Mouse (Mus musculus) forebrain, postnatal 0 days (tissue): ENCODE data around the gene Rasgef1b. TPM values are rescaled to one million over a fixed set of nuclear protein-coding genes. Genes with fewer than 3 reads are reported as not detected.

Source experiments
- ATAC-seq: fragments of 200-750 bp; cut with Nextera tagmentation; 2 replicates; pipeline ENCODE4 v1.8.0; 2017; ENCODE audit warnings: mild to moderate bottlenecking, moderate library complexity
- DNase-seq: peaks from one replicate; pipeline ENCODE4 v3.0.0-alpha.2; 2015
- H3K27ac ChIP-seq: fragments of 300-500 bp; sonication (generic); 2 replicates; pipeline ENCODE4 v1.5.1; 2014; ENCODE audit warnings: low read depth, mild to moderate bottlenecking, antibody characterized with exemption, low read length, moderate library complexity, mixed read lengths
- H3K27me3 ChIP-seq: fragments of 300-500 bp; sonication (generic); 2 replicates; pipeline ENCODE4 v1.6.1; 2014; ENCODE audit warnings: mild to moderate bottlenecking, low read length, mixed read lengths; ENCODE audit not compliant: insufficient read depth
- H3K36me3 ChIP-seq: fragments of 300-500 bp; sonication (generic); 2 replicates; pipeline ENCODE4 v1.6.1; 2014; ENCODE audit warnings: mild to moderate bottlenecking, moderate library complexity; ENCODE audit not compliant: insufficient read depth
- H3K4me1 ChIP-seq: fragments of 300-500 bp; sonication (generic); 2 replicates; pipeline ENCODE4 v1.6.1; 2014; ENCODE audit warnings: antibody characterized with exemption; ENCODE audit not compliant: insufficient read depth
- H3K4me2 ChIP-seq: fragments of 300-500 bp; sonication (generic); 2 replicates; pipeline ENCODE4 v1.6.1; 2014; ENCODE audit warnings: low read depth, mild to moderate bottlenecking, moderate library complexity
- H3K4me3 ChIP-seq: fragments of 300-500 bp; sonication (generic); 2 replicates; pipeline ENCODE4 v1.5.1; 2014; ENCODE audit warnings: low read depth, low read length, mixed read lengths
- H3K9ac ChIP-seq: fragments of 300-500 bp; sonication (generic); 2 replicates; pipeline ENCODE4 v1.6.1; 2014; ENCODE audit warnings: mild to moderate bottlenecking
- H3K9me3 ChIP-seq: fragments of 300-500 bp; sonication (generic); 2 replicates; pipeline ENCODE4 v1.6.1; 2016; ENCODE audit warnings: low read length
- CTCF ChIP-seq: sonication (generic); IDR thresholded peaks from 2 replicates; pipeline ENCODE4 v1.5.1; 2016; ENCODE audit warnings: antibody characterized with exemption, control low read depth, low read depth
- WGBS: fragments of 180-500 bp; shearing (Covaris S2); extraction: QIAGEN DNeasy Blood & Tissue Kit; methylation state at CpG from one replicate; pipeline ENCODE4 v1.1.7; 2014; 5-methylcytosine and 5-hydroxymethylcytosine counted together
- polyA plus RNA-seq: library from polyadenylated mRNA; unstranded; fragments of >200 nt; fragmentation: Nextera tagmentation; extraction: Ambion mirVana; gene quantifications from 2 replicates; pipeline ENCODE4 v1.2.1, GENCODE M21; 2015
- total RNA-seq: library from RNA; depleted of rRNA; stranded (reverse); fragments of >200 nt; gene quantifications from 2 replicates; pipeline ENCODE4 v1.2.3, GENCODE M21; 2014

The Rasgef1b gene
- total and polyA plus RNA-seq, 2 experiments from 2014 or later = 49.6 to 51.0 TPM

DNA sequence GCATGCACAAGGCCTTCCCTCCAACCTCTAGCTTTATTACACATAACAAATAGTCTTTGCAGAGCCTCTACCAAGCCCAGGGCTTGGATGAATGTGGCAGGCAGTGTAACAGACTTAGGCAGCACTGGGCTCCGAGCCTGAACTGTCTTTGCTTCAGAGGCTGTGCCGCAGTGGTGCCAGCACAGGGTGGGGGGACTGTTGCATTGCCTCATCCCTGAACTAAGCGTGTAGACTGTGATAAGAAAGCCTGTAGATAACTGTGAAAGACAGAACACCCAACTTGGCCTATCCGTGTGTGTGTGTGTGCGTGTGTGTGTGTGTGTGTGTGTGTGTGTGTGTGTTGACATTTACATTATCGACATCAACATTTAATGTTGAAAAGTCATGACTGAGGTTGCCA lies 246.3 kb downstream of the Rasgef1b start:
- WGBS = 72% methylated on average over 6 of the region's 6 CpGs
- peak; percentile 36 for ATAC-seq
- Histone ChIP-seq H3K4me2 (no peak overlapping the region), H3K9ac (no peak overlapping the region), H3K27me3 (no peaks in the 10 kb centered on the region), H3K4me3 (no peak overlapping the region), H3K36me3 (no peaks in the 10 kb centered on the region), H3K4me1 (peaks cover 13% of the 10 kb centered on the region), H3K27ac (no peak overlapping the region), H3K9me3 (no peaks in the 10 kb centered on the region)
- TF ChIP-seq CTCF = no peak
- DNase-seq = peak; percentile 60

DNA sequence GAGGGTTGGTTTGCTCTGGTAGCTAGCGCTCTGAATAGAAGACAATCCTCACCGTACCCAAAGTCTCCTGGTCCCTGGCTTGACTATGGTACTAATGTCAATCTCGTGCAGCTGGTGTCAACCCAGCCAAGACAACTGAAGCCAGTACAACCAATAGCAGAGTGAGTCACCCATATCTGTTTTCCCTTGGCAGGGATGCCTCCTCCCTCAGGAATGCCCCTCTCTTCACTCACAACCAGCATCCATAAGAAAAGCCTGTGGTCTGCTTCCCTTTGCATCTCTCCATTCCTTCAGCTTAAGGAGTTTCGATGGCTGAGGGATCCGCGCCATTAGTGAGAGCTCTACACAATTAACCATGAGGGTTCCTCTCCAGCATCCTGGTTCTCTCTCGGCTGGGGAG lies 246.8 kb downstream of the Rasgef1b start:
- no peak for DNase-seq
- Histone ChIP-seq H3K4me2 (no peak overlapping the region), H3K27ac (no peak overlapping the region), H3K4me3 (no peak overlapping the region), H3K27me3 (no peaks in the 10 kb centered on the region), H3K36me3 (no peaks in the 10 kb centered on the region), H3K9ac (no peak overlapping the region), H3K9me3 (no peaks in the 10 kb centered on the region), H3K4me1 (peaks cover 11% of the 10 kb centered on the region)
- WGBS = 85% methylated on average over 7 of the region's 7 CpGs
- no peak for ATAC-seq
- no peak for TF ChIP-seq CTCF

DNA sequence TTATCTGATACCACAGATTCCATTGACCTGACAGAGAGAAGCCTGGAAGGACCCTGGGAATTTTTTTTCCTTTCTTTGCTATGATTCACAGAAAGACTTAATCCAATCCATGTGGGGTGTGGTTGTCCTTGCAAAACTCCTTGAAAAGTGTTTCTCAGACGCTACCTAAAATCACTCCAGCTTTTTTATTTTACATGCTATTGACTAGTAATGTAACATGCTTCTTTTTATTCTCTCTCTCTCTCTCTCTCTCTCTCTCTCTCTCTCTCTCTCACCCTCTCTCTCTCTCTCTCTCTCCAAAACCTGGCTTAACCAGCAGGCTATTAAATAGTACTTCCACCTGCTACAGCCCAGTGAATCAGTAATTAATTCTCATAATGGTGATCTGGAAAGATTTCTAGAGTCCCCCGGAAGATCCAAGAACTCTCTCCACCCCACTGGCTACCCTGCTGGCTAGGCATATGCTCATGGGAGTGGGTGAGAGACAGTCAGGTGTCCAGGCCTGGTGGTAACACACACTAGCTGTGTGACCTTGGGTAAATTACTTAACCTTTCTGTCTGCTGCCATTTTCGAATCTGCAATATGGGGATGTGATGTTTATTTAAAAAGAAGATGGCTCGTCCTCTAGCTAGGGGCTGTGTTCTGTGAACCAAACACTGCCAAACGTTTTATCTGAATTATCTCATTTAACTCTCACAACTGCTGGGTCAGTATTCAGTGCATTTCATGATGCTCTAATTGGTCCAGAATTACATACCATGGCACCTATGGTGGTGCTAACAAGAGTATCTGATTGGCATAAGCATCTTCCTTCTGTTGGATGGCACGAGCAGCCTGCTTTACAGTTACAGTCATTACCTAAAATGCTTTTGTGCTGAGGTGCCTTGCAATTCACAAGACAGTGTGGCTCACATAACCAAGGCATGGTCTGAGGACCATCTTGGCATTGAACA lies 248.5 kb downstream of the Rasgef1b start:
- Histone ChIP-seq H3K4me1 (peaks cover 8% of the 10 kb centered on the region), H3K27me3 (no peaks in the 10 kb centered on the region), H3K27ac (no peak overlapping the region), H3K4me2 (no peak overlapping the region), H3K4me3 (no peak overlapping the region), H3K9me3 (no peaks in the 10 kb centered on the region), H3K9ac (no peak overlapping the region), H3K36me3 (no peaks in the 10 kb centered on the region)
- DNase-seq (no peak), ATAC-seq (no peak)
- no peak for TF ChIP-seq CTCF
- WGBS = 35% methylated on average over 6 of the region's 6 CpGs

DNA sequence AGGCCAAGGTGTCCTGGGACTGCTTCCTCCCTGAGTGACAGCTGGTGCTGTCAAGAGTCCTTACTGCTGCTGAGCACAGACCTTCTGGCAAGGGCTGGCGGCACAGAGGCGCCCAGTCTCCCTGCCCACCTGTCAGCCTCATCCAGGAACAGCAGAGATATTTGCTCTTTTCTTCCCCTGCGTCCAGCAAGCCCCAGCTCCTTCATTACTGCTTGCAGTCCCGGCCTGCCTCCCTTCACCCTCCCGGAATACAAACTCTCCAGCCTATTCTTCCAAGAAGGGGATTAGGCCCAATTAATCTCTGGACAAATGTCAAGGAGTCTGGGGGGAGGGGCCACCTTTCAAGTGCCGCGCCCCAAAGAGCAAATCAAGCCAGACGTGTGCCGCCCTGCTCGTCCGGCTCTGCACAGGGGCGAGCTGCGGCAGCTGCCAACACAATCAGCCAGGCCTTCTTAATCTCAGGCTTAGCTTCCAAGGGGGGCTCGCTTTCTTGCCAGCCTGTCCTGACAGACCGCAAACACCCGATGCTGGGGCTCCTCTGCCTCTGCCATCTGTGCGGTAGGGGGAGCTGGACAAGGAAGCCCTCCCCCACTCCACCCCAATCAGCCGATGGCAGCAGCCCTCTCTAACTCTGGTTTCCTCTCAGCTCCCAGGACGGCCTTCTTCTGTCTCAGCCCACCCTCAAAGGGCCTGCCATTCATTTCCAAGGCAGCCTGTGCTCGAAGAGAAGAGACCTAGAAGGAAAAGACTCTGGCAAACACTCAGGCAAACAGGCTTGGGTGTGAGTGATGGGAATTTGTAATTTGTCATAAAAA lies 249.4 kb downstream of the Rasgef1b start:
- Histone ChIP-seq H3K27ac (peak overlapping the region; percentile 62), H3K9ac (no peak overlapping the region)

DNA sequence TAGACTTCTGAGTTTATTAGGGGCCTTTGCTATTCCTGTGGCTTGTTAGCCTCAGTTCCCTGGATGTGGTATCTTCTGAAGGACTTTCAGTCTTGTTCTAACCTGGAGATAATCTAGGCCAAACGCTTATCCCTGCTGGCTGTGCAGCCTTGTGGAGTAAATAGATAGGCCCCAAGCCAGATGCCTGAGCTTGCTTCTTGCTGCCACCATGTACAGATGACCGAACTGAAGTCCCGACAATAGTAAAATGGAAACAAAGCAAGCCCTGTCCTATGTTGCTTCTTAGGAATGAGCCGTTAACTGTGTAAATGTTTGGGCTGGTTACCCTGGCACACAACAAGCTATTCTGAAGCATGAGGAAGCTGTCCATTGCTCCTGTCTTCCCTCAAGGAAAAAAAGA lies 250.1 kb downstream of the Rasgef1b start:
- Histone ChIP-seq H3K27me3 (no peaks in the 10 kb centered on the region), H3K9me3 (no peaks in the 10 kb centered on the region), H3K27ac (no peak overlapping the region; the same call in 1 of the 2 replicates), H3K36me3 (no peaks in the 10 kb centered on the region), H3K4me3 (no peak overlapping the region), H3K4me2 (no peak overlapping the region), H3K4me1 (peaks cover 8% of the 10 kb centered on the region), H3K9ac (no peak overlapping the region)
- no peak for DNase-seq
- no peak for TF ChIP-seq CTCF
- no peak for ATAC-seq
- 11% methylated on average over 4 of the region's 4 CpGs for WGBS

More for the DNA sequence above, 249.4 kb downstream of the Rasgef1b start:
- no peaks in the 10 kb centered on the region for H3K27me3 ChIP-seq
- peak; percentile 77 for DNase-seq
- H3K36me3 ChIP-seq = no peaks in the 10 kb centered on the region
- WGBS = 3% methylated on average over 20 of the region's 20 CpGs
- H3K4me1 ChIP-seq = peaks cover 8% of the 10 kb centered on the region
- no peaks in the 10 kb centered on the region for H3K9me3 ChIP-seq
- ATAC-seq = peak; percentile 87
- no peak overlapping the region for H3K4me3 ChIP-seq
- TF ChIP-seq CTCF = peak; percentile 36
- H3K4me2 ChIP-seq = no peak overlapping the region

DNA sequence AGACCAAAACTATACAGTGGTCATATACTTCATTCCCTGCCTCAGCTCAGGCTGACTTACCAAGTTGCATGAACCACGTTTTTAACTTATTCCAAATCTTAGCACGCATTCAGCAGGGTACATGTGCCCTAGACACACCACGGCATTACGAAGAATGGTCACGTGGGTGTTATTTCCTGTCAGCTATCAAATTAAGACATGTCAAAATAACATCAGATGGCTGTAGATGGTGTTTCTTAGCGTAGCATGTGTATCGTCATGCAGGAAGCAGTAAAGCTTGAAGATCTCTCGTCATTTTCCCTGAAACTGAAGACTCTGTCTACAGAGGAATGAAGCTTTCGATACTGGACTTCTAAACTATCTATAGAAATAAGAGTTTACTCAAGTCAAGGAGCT lies 251.4 kb downstream of the Rasgef1b start:
- Histone ChIP-seq H3K36me3 (no peaks in the 10 kb centered on the region), H3K4me1 (peaks cover 8% of the 10 kb centered on the region), H3K27me3 (no peaks in the 10 kb centered on the region), H3K9ac (no peak overlapping the region), H3K4me3 (no peak overlapping the region), H3K27ac (no peak overlapping the region), H3K9me3 (no peaks in the 10 kb centered on the region), H3K4me2 (no peak overlapping the region)
- ATAC-seq (no peak), DNase-seq (no peak)
- no peak for TF ChIP-seq CTCF
- 74% methylated on average over 9 of the region's 9 CpGs for WGBS
